Mouse (Mus musculus) large intestine, adult 2 months (tissue): ENCODE measurements around the gene Sptan1. TPM values are rescaled to one million over a fixed set of nuclear protein-coding genes. Genes with fewer than 3 reads are reported as not detected.

ENCODE experiments used
- DNase-seq: peaks from one replicate; pipeline ENCODE4 v3.0.0-alpha.2; 2012; ENCODE audit warnings: low read depth, low spot score
- WGBS: fragments of 180-500 bp; shearing (Covaris S2); methylation state at CpG from one replicate; pipeline ENCODE4 v1.1.7; 2018; 5-methylcytosine and 5-hydroxymethylcytosine counted together
- polyA plus RNA-seq: library from polyadenylated mRNA; depleted of rRNA; stranded (reverse); fragments of >200 nt; gene quantifications from 2 replicates; pipeline ENCODE4 v1.2.3, GENCODE M21; 2012; rRNA removed

The Sptan1 gene
- polyA plus RNA-seq: 155 and 204 TPM in 2 replicates

GRCm38 (mm10) chr2:29965250-29965843 lies at the start of gene Sptan1:
Gene Sptan1, plus strand, starts transcription at chr2:29965560.
- peak; percentile 74 for DNase-seq
- under 1% methylated on average over 76 of the region's 82 CpGs for WGBS

DNA sequence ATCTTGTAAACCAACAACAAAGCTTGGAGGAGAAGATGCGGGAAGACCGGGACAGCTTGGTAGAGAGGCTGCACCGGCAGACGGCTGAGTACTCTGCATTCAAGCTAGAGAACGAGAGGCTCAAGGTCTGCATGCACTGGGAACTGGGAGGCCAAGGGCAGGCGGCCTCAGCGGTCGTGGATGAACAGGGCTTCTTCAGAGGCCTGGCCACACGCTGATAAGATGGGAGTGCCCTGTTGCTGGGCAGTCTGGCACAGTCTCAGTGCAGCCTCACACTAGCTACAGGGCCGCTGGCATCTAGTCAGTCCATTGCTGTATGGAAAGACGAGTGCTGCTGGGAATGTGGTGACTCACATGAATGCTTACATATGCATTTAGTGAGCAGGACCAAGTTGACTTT lies 47.7 kb upstream of the Sptan1 start:
- 95% methylated on average over 11 of the region's 11 CpGs for WGBS
- no peak for DNase-seq

DNA sequence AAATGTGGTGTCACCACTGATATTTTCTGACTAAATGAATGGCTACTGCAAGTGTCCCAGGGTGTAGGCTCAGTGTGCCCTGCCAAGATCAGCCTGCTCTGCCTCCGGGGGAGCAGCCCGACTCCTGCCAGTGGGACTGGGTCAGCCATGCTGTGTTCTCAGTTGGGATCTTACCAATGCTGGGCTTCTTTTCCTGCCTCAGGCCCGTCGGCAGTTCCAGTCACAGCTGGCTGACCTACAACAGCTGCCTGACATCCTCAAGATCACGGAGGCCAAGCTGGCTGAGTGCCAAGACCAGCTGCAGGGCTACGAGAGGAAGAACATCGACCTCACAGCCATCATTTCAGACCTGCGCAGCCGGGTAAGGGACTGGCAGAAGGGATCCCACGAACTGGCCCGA lies 43.3 kb upstream of the Sptan1 start:
- WGBS: 37% methylated on average over 11 of the region's 11 CpGs
- no peak for DNase-seq

GRCm38 (mm10) chr2:29926542-29926941 lies 38.8 kb upstream of the Sptan1 start:
- WGBS: 75% methylated on average over 5 of the region's 5 CpGs
- DNase-seq: no peak

- WGBS: 77% methylated on average over 10 of the region's 10 CpGs
- DNase-seq: no peak
These were observed 34.9 kb upstream of the Sptan1 start for GRCm38 (mm10) chr2:29930506-29930905.

DNA sequence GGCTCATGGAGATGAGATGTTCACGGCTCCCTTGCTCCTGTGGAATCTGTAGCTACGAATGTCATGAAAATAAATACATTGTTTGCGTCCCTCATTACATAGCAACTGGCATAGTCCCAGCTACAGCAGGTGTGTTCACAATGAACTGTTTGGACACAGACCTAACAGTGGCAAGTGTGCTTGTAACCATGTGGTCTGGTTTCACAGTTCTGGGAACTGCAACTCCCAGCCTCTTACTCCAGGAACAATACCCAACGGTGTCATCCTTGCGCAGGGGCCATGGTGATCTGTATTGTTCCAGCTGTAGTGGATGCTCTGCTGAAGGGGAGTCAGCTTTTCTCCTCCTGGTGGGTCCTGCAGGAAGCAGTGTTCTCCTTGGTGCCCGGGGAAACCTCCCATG lies 34.2 kb upstream of the Sptan1 start:
- peak; percentile 11 for DNase-seq
- 43% methylated on average over 6 of the region's 6 CpGs for WGBS

DNA sequence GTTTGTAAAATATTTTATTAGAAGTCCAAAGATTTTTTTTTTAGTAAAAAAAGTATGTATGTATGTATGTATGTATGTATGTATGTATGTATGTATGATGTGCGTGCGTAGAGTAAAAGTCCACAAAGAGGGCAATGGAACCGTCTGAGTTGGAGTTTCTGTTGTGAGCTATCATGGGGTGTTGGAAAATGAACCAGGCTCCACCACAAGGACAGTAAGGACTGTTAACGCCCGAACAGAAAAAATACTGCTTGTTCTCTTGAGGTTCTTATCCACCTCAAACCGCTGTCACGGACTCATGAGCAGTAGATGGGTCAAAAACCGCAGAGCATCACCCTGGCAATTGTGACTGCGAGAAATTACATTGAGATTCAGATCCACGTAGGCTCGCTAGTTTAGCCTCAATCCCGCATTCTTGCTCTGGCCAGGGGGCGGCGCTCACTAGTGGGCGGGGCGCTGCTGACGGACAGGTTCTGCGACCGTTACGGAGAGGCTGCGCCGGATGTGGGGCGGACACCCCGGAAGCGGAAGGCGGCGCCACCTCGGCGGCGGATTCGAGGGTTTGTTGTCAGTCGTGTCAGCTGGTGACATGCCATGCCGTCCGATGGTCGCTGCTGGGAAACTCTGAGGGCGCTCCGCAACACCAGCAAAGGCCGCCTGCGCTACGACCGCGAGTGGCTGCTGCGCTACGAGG lies 30.3 kb upstream of the Sptan1 start, which contains the start of gene Gle1:
Gle1 (plus strand) TSS at position 521 of the 694 bp plus-strand sequence.
- DNase-seq: peak; percentile 54
- 2% methylated on average over 44 of the region's 44 CpGs for WGBS

DNA sequence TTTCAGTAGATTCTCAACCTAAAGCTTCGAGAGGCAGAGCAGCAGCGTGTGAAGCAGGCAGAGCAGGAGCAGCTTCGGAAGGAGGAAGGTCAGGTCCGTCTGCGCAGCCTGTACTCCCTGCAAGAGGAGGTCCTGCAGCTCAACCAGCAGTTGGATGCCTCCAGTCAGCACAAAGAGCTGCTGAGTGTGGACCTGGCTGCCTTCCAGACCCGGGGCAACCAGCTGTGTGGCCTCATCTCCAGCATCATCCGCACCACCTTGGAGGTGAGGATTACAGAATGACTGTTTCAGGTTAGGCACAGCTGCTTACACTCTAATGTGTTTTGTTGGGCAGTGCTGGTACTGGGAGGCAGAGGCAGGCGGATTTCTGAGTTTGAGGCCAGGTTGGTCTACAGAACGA lies 25.3 kb upstream of the Sptan1 start:
- DNase-seq: no peak
- WGBS: 92% methylated on average over 9 of the region's 9 CpGs

DNA sequence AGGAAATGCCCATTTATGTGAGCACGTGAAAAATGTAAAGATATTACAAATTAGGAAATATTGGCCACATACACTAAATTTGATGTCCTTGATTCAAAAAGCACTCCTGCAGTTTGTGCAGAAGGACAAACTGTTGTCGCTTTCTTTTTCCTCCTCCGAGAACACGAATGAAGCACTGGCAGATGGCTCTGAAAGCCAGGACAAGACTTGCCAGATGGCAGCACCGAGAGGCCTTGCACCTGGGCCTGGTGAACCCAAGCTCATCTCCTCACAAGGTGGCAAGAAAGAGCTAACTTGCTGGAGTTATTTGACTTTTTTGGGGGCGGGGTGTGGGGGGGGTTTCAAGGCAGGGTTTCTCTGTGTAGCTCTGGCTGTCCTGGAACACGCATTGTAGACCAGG lies 24.5 kb upstream of the Sptan1 start:
- DNase-seq: no peak
- 92% methylated on average over 7 of the region's 7 CpGs for WGBS

DNA sequence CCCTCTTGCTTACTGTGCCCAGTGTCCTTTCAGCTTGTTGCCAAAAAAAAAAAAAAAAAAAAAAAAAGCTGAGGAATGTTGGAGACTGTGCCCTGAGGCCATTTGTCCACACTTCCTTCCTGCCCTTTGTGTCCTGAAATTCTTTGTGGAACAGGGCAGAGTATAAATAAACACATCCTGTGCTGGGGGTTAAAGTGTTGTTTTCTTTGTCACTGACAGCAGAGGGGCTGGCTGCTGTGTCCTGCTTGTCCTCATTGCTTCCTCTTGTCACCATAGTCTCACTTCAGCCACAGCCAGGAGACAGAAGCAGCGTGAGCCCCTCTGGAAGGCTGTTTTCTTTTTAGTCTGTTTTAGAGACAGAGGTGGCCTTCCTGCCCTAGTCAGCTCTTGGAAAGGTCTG lies 20.6 kb upstream of the Sptan1 start:
- no peak for DNase-seq
- 71% methylated on average over 1 of the region's 1 CpGs for WGBS

DNA sequence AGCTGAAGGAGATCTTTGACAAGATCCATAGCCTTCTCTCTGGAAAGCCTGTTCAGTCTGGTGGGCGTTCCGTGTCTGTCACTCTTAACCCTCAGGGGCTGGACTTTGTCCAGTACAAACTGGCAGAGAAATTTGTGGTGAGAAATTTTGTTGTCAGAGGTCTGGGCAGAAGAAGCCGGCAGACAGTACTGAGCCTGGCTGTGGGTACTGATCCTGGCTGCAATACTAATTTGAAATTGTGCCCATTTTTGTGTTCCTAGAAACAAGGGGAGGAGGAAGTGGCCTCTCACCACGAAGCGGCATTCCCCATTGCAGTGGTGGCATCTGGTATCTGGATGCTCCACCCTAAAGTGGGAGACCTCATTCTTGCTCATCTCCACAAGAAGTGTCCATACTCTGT lies 16.5 kb upstream of the Sptan1 start:
- DNase-seq: no peak
- WGBS: 93% methylated on average over 5 of the region's 5 CpGs

DNA sequence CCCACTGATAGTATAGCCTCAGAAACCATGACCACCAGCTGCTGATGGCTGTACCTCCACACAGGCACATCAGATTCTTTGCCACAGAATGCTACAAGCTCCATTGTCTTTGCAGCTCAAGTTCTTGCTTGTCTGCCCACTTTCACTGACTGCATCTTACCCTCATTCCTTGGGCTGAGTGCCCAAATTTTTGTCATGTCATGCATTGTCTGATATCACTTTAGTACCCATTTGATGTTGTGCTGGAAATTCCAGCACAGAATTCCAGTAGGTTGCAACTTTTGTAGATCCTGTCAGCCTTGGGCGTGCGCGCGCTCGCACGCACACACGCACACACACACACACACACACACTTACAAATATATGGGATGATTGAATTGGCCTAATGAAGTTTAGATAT lies 4.1 kb upstream of the Sptan1 start:
- 97% methylated on average over 7 of the region's 7 CpGs for WGBS
- no peak for DNase-seq

GRCm38 (mm10) chr2:29964354-29965249 lies 758 bp upstream of the Sptan1 start:
- 8% methylated on average over 10 of the region's 10 CpGs for WGBS
- DNase-seq: peak; percentile 80

GRCm38 (mm10) chr2:29965906-29966305 lies 546 bp downstream of the Sptan1 start:
- WGBS: under 1% methylated on average over 41 of the region's 41 CpGs
- DNase-seq: no peak

DNA sequence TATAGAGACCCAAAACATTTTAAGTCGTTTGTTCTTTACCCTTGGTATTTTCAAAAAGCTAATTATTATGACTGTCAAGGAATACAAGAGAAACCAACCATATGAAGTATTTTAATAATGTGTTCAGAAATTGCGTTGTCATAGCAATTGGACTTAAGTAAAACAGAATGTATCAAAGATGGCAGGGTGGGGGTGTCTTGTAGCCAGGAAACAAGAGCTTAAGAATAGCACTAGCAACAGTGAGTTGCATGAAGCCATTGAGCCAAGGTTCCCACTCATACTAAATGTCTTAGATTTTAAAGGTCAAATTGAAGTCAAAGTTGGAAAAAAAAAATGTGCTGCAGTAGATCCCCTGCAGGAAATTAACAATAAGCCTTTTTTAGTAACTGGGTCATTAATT lies 1.5 kb downstream of the Sptan1 start:
- whole genome bisulfite sequencing: 42% methylated on average over 2 of the region's 2 CpGs
- DNase-seq: no peak

DNA sequence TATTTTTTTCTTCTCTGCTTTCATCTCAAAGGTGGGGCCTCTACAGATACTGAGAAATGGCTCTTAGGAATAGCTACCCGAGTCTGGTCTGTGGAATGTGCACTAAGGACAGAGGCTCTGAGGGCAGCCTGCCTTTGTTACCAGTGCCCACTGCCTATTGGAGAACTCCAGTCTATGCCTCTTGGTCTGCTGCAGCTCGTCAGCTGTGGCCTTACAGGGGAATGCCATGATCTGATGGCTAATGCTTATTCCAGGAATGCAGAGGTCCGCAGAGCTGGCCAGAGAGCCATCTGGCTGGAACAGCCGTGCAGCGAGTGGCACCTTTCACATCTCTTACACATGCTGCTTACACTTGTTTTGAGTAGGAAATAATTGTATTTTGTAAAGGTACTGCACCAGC lies 2.4 kb downstream of the Sptan1 start:
- WGBS: 49% methylated on average over 5 of the region's 5 CpGs
- DNase-seq: no peak

DNA sequence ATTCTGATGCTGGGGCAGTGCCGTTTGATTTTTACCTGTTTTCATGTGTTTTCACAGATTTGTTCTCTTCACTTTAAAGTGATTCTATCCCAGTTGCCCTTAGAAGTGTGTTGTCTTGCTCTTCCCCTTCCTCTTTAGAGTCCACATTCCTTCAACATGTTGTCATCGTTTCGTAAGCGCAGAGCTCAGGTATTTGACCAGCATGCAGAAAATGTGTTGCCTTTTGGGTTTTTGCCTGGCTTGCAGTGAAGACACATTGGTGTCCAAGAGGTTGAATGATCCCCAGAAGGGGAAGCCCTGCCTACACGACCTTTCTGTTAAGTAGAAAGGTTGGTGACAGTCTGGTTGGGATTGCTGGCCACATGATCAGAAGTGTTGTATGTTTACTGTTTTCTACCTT lies 3.3 kb downstream of the Sptan1 start:
- DNase-seq: no peak
- 41% methylated on average over 5 of the region's 5 CpGs for WGBS

DNA sequence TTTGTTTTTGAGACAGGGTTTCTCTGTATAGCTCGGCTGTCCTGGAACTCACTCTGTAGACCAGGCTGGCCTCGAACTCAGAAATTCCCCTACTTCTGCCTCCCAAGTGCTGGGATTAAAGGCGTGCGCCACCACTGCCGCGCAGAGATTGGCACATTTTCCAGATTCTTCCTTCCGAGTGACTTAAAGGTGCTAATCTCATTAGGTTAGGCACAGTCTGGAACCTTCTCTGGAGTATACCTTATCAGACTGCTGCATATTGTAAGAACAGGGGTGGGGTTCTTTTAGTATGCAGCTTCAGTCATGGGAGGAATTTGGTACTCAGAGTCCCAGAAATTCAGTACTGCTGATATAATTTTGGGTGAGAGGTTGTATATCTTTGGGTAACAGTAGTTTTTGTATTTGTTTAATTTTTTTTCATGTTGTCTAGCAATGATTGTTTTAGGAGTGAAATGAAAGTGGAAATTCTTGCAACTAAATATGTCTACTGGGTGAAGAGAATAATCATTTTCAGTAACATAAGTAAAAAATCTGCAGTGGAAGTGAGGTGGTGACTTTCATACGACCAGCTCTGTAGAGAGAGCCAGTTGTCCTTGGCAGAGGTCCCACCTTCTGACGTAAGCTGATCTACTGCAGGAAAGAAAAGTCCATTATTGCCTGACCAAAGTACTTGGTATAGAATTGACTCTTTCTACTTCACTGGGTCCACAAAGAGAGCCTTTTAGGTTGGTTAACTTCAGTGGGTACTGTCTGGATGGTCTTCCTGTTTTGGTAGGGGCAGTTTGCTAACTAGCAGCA lies 6.7 kb downstream of the Sptan1 start:
- DNase-seq: no peak
- WGBS: 39% methylated on average over 9 of the region's 9 CpGs

- WGBS: 20% methylated on average over 2 of the region's 2 CpGs
- DNase-seq: no peak
These were observed 8.2 kb downstream of the Sptan1 start for GRCm38 (mm10) chr2:29973525-29973924.

DNA sequence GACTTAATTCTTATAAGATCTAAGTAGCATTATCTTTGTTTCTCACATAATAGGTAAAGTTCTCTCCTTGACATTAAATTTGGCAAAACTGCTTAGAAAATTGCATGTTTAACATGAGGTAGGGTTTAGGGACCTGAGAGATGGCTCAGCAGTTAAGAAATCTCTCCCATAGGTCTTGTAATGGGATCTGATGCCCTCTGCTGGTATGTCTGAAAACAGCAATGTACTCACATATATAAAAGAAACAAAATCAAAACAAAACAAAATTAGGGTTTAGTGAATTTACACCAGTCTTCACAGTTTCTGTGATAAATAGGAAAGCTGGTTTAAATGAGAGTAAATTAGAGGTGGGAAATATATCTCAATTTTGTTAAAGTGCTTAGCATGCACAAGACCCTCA lies 11.9 kb downstream of the Sptan1 start:
- DNase-seq: no peak
